Mouse (Mus musculus): ENCODE data around the gene Inca1. TPM values are rescaled to one million over a fixed set of nuclear protein-coding genes. Genes with fewer than 3 reads are reported as not detected.

Inca1 gene
- polyA plus RNA-seq, 1 experiment, result not detected

DNA sequence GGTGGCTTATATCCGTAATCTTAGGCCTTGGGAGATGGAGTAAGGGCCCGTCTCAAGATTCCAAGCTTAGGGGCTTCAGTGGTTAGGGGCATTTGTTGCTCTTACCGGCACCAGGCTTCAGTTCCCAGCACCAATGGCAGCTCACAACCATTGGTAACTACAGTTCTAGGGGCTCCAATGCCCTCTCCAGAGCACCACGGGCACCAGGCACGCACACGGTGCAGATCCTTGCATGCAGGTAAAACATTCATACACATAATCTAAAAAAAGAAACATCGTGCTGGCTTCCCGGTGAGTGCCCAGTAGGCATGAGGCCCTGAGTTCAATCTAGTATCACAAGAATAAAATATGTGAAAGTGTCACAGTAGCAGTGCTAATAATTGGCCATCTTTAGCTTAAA, 36.9 kb downstream of the Inca1 start:
- Histone ChIP-seq H3K36me3 (replicated peaks; ENCODE audit: low read length) (peaks cover 87% of the 10 kb centered on the region), H3K9me3 (no peaks in the 10 kb centered on the region), H3K4me3 (replicated peaks) (no peak overlapping the region), H3K4me1 (peaks cover 77% of the 10 kb centered on the region), H3K27me3 (replicated peaks) (no peaks in the 10 kb centered on the region)
- TF ChIP-seq GATA1 (IDR thresholded peaks at IDR 0.05; ENCODE audit: borderline replicate concordance, low read length) (no peak), FLI1 (IDR thresholded peaks at IDR 0.05; ENCODE audit: low read length) (no peak)

DNA sequence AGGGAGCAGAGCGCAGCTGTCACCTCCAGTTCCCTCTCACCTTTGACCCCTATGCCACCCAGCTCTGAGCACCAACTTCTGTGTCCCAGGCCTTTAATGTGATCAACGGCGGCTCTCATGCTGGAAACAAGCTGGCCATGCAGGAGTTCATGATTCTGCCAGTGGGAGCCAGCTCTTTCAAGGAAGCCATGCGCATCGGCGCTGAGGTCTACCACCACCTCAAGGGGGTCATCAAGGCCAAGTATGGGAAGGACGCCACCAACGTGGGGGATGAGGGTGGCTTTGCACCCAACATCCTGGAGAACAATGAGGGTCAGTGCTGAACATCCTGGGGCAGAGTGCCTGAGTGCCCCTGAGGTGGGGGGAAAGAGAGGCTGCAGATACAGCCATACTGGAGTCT, 39.4 kb downstream of the Inca1 start:
- no peaks in the 10 kb centered on the region for H3K27me3 ChIP-seq (replicated peaks)
- peaks cover 66% of the 10 kb centered on the region for H3K36me3 ChIP-seq (replicated peaks; ENCODE audit: low read length)
- TF ChIP-seq FLI1 (IDR thresholded peaks at IDR 0.05; ENCODE audit: low read length), result no peak
- no peak for TF ChIP-seq GATA1 (IDR thresholded peaks at IDR 0.05; ENCODE audit: borderline replicate concordance, low read length)
- H3K9me3 ChIP-seq, result no peaks in the 10 kb centered on the region
- H3K4me1 ChIP-seq, result peaks cover 80% of the 10 kb centered on the region
- H3K4me3 ChIP-seq (replicated peaks), result no peak overlapping the region

DNA sequence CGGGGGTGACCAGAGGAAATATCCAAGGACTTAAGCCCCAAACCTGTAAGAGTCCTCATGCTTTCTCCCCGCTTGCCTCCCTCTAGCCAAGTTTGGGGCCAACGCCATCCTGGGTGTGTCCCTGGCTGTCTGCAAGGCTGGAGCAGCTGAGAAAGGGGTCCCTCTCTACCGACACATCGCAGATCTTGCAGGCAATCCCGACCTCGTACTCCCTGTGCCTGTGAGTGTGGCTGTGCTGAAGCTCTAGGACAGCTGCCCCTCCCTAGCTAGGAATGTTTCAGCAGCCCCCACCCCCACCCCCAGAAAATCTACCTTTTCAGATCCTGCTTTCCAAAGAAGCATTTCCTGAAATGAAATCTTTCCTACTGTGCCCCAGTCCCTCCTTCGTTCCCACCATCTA, 41.0 kb downstream of the Inca1 start:
- H3K9me3 ChIP-seq, result no peaks in the 10 kb centered on the region
- peak overlapping the region; percentile 28 for H3K4me3 ChIP-seq (replicated peaks)
- H3K4me1 ChIP-seq, result peaks cover 69% of the 10 kb centered on the region
- no peak for TF ChIP-seq FLI1 (IDR thresholded peaks at IDR 0.05; ENCODE audit: low read length)
- no peak for TF ChIP-seq GATA1 (IDR thresholded peaks at IDR 0.05; ENCODE audit: borderline replicate concordance, low read length)
- H3K36me3 ChIP-seq (replicated peaks; ENCODE audit: low read length), result peaks cover 50% of the 10 kb centered on the region
- H3K27me3 ChIP-seq (replicated peaks), result no peaks in the 10 kb centered on the region

DNA sequence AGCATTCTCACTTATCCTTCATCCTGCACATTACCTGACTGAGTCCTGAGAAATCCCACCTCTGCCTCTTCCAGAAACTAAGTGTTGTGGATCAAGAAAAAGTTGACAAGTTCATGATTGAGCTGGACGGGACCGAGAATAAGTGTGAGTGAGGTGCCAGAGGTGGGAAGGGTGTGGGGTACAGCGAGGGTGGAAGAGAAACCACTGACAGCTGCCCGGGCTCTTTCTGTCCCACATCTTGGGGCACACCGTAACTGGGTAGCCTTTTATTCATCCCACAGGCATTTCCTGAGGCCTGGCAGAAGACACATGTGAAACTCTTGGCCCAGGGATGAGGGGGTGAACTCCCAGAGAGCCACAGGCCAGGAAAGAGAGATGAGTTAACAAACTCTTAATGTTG, 41.4 kb downstream of the Inca1 start:
- Histone ChIP-seq H3K27me3 (replicated peaks) (no peaks in the 10 kb centered on the region), H3K9me3 (no peaks in the 10 kb centered on the region), H3K4me3 (replicated peaks) (no peak overlapping the region), H3K36me3 (replicated peaks; ENCODE audit: low read length) (peaks cover 48% of the 10 kb centered on the region), H3K4me1 (peaks cover 69% of the 10 kb centered on the region)
- TF ChIP-seq GATA1 (IDR thresholded peaks at IDR 0.05; ENCODE audit: borderline replicate concordance, low read length), result no peak

DNA sequence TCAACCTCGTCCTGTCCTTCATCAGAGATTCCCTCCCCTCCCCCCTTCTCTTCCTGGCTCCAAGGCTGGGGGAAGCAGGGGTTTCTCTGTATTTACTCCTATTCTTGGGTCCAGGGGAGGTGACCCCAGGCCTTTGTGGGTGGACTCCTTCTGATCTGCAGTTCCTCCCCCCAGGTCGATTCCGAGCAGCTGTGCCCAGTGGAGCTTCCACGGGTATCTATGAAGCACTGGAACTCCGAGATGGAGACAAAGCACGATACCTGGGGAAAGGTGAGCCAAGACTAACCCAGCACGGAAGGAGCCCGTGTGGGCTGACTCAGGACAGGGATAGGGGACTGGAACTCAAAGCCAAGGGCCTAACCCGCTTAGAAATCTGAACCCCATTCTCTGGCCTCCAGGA, 42.0 kb downstream of the Inca1 start:
- Histone ChIP-seq H3K9me3 (no peaks in the 10 kb centered on the region), H3K36me3 (replicated peaks; ENCODE audit: low read length) (peaks cover 46% of the 10 kb centered on the region), H3K4me3 (replicated peaks) (peak overlapping the region; percentile 14), H3K27me3 (replicated peaks) (no peaks in the 10 kb centered on the region), H3K4me1 (peaks cover 67% of the 10 kb centered on the region)
- TF ChIP-seq FLI1 (IDR thresholded peaks at IDR 0.05; ENCODE audit: low read length), result no peak
- TF ChIP-seq GATA1 (IDR thresholded peaks at IDR 0.05; ENCODE audit: borderline replicate concordance, low read length), result no peak

DNA sequence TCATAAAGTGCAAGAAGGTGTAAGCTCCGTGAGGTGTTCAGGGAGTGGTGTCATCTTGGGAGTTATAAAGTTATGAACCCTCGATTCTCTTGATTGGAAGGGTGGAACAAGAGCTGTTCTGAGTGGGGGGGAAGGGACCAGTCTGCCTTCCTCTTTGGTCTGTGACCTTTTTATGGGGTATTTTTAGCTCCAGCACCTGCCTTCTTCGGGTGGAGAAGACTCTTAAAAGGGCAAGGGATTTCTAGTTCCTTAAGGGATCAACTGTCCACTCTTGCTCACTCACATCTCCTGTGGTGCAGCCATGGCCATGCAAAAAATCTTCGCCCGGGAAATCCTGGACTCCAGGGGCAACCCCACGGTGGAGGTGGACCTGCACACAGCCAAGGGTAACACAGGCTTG, 42.4 kb downstream of the Inca1 start:
- Histone ChIP-seq H3K27me3 (replicated peaks) (no peaks in the 10 kb centered on the region), H3K4me3 (replicated peaks) (peak overlapping the region; percentile 14), H3K36me3 (replicated peaks; ENCODE audit: low read length) (peaks cover 46% of the 10 kb centered on the region), H3K4me1 (peaks cover 65% of the 10 kb centered on the region), H3K9me3 (no peaks in the 10 kb centered on the region)
- TF ChIP-seq GATA1 (IDR thresholded peaks at IDR 0.05; ENCODE audit: borderline replicate concordance, low read length) (no peak), FLI1 (IDR thresholded peaks at IDR 0.05; ENCODE audit: low read length) (no peak)

DNA sequence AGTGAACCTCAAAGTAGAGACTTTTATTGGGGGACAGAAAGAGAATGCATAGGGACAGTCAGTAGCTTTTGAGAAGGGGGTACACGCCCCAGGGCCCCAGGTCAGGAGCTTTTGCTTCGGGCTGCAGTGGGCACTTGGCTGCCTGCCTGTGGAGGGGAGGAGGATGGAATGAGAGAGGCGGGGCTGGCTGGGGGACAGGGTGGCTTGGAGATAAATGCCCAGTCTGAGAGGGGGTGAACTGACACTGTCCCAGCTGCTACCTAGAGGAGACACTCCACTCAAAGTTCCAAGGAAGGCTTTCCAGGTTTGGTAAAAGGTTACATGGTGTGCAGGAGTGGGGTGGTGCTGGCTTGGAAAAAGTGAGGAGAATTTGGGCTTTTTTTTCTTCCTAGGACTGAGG, 43.0 kb downstream of the Inca1 start, which contains the start of gene Eno3:
Gene Eno3, plus strand, starts transcription at position 239 of the 400 bp plus-strand sequence.
- TF ChIP-seq FLI1 (IDR thresholded peaks at IDR 0.05; ENCODE audit: low read length), result no peak
- no peak for TF ChIP-seq GATA1 (IDR thresholded peaks at IDR 0.05; ENCODE audit: borderline replicate concordance, low read length)
- Histone ChIP-seq H3K4me1 (peaks cover 69% of the 10 kb centered on the region), H3K9me3 (no peaks in the 10 kb centered on the region), H3K27me3 (replicated peaks) (no peaks in the 10 kb centered on the region), H3K36me3 (replicated peaks; ENCODE audit: low read length) (peaks cover 46% of the 10 kb centered on the region), H3K4me3 (replicated peaks) (peak within 1 kb of the TSS; percentile 100)

DNA sequence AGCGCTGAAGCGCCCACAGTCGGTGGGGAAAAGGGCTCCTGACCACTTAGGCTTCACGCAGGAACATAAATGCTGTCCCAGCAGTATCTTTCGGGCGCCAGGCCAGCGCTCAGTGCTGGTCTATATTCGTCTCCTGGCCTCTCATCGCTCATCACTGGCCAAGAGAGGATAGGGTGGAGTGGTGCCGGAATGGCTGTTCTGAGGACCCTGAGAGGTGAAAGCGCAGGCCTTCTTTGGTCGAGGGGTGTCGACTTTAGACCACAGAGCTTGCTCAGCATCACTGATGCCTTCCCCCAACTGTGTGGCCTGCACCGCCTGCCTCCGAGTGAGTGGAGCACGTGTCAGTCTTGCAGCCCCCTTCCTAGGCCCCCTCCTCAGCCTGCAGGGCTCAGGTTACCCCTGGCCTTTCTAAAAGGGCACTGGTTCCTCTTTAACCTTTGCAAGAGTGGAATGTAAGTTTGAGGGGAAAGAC, 43.5 kb downstream of the Inca1 start:
- Histone ChIP-seq H3K4me1 (peaks cover 69% of the 10 kb centered on the region), H3K9me3 (no peaks in the 10 kb centered on the region), H3K36me3 (replicated peaks; ENCODE audit: low read length) (peaks cover 46% of the 10 kb centered on the region), H3K27me3 (replicated peaks) (no peaks in the 10 kb centered on the region), H3K4me3 (replicated peaks) (peak overlapping the region; percentile 100)
- no peak for TF ChIP-seq GATA1 (IDR thresholded peaks at IDR 0.05; ENCODE audit: borderline replicate concordance, low read length)
- TF ChIP-seq FLI1 (IDR thresholded peaks at IDR 0.05; ENCODE audit: low read length), result no peak

DNA sequence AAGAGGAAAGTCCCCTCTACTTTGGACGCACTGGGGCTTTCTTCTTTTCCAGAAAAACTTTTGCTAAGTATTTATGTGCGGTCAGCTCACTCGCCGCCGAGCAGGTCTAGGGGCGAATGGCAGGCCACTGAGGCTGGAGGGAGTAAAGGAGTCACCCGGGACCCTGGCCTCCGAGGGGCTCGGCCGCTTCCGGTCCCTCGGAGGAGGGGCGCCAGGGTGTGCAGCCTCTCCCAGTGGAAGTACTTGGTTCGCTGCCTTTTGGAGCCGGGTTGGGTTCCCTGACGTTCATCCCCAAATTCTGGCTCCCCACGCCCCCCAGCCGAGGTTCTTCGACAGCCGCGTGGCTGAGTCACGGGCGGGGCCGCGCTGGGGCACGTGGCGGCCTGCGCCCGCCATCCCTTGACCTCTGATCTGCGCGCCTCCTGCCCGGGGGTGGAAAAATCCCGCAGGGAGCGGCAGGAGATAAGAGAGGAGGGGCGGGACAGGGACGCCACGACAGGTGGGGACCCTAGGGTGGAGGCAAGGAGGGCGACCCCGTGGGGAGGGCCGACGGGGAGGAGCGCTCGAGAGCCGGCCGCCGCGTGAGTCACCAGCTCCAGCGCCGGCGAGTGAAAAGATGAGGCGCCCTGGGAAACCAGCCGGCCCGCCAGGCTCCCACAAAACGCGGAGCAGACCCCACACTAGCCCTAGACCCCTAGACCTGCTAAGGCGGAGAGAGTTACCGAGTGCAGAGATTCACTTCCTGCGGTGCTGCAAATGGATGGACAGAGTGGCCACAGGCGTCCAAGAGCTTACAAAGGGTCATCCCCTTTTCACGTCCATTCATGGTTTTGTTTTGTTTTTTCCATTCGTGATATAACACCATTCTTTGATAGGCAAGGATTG, 44.1 kb downstream of the Inca1 start:
- no peaks in the 10 kb centered on the region for H3K27me3 ChIP-seq (replicated peaks)
- TF ChIP-seq FLI1 (IDR thresholded peaks at IDR 0.05; ENCODE audit: low read length), result no peak
- TF ChIP-seq GATA1 (IDR thresholded peaks at IDR 0.05; ENCODE audit: borderline replicate concordance, low read length), result no peak
- H3K4me1 ChIP-seq, result peaks cover 73% of the 10 kb centered on the region
- H3K36me3 ChIP-seq (replicated peaks; ENCODE audit: low read length), result peaks cover 46% of the 10 kb centered on the region
- peak overlapping the region; percentile 100 for H3K4me3 ChIP-seq (replicated peaks)
- H3K9me3 ChIP-seq, result no peaks in the 10 kb centered on the region

DNA sequence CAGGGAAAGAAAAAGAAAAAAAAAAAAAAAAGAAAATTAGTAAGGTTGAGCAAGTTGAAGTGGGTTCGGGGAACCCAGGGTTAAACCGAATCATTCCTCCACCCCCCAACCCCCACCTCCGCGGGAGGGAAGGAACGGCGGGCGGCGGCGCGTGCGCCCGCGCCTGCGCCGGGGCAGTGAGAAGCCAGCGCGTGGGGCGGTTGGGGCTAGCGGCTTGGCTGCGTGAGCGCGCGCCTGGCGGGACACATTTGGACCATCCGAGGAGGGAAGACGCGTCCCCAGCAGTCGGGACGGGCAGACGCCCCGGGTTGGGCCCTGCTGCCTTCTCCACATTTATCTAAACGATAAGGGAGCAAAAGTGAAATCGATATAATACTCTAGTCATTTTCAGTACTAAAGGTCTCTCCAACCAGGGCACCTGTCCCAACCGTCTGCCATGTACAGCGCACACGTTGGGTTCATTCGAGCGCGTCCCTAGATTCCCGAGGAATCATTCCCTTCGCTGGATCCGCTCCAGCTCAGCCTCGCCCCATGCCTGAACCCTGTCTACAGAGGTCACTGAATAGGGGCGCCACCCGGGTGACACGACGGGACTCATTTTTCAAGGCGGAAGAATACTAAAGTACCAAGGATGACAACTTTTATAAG, 44.9 kb downstream of the Inca1 start:
- Histone ChIP-seq H3K36me3 (replicated peaks; ENCODE audit: low read length) (peaks cover 48% of the 10 kb centered on the region), H3K4me3 (replicated peaks) (peak overlapping the region; percentile 100), H3K4me1 (peaks cover 76% of the 10 kb centered on the region), H3K9me3 (no peaks in the 10 kb centered on the region), H3K27me3 (replicated peaks) (no peaks in the 10 kb centered on the region)
- no peak for TF ChIP-seq FLI1 (IDR thresholded peaks at IDR 0.05; ENCODE audit: low read length)
- no peak for TF ChIP-seq GATA1 (IDR thresholded peaks at IDR 0.05; ENCODE audit: borderline replicate concordance, low read length)

Measured in megakaryocyte, embryonic 14.5 days (primary cell).